Mouse (Mus musculus) lung, embryonic 15.5 days (tissue): ENCODE results near the gene Skida1. TPM values are rescaled to one million over a fixed set of nuclear protein-coding genes. Genes with fewer than 3 reads are reported as not detected.
A peak's percentile ranks its signal among the peaks of the same experiment; 100 is the strongest.

ENCODE experiments used
- ATAC-seq: fragments of 200-750 bp; cut with Nextera tagmentation; 2 replicates; pipeline ENCODE4 v1.8.0; 2017; ENCODE audit warnings: moderate number of reproducible peaks, borderline replicate concordance; ENCODE audit not compliant: low FRiP score, low TSS enrichment; ENCODE audit errors: extremely low read depth
- H3K27ac ChIP-seq: fragments of 300-500 bp; sonication (generic); 2 replicates; pipeline ENCODE4 v1.5.1; 2015; ENCODE audit warnings: moderate library complexity, mild to moderate bottlenecking, inconsistent platforms
- H3K27me3 ChIP-seq: fragments of 300-500 bp; sonication (generic); 2 replicates; pipeline ENCODE4 v1.6.1; 2015; ENCODE audit warnings: inconsistent platforms
- H3K36me3 ChIP-seq: fragments of 300-500 bp; sonication (generic); 2 replicates; pipeline ENCODE4 v1.6.1; 2015; ENCODE audit warnings: inconsistent platforms
- H3K4me1 ChIP-seq: fragments of 300-500 bp; sonication (generic); 2 replicates; pipeline ENCODE4 v1.6.1; 2015; ENCODE audit warnings: inconsistent platforms
- H3K4me2 ChIP-seq: fragments of 300-500 bp; sonication (generic); 2 replicates; pipeline ENCODE4 v1.6.1; 2015; ENCODE audit warnings: inconsistent platforms, mild to moderate bottlenecking, moderate library complexity
- H3K4me3 ChIP-seq: fragments of 300-500 bp; sonication (generic); 2 replicates; pipeline ENCODE4 v1.5.1; 2015; ENCODE audit warnings: mild to moderate bottlenecking, inconsistent platforms
- H3K9ac ChIP-seq: fragments of 300-500 bp; sonication (generic); 2 replicates; pipeline ENCODE4 v1.6.1; 2015; ENCODE audit warnings: inconsistent platforms
- H3K9me3 ChIP-seq: fragments of 300-500 bp; sonication (generic); 2 replicates; pipeline ENCODE4 v1.6.1; 2016; ENCODE audit warnings: inconsistent platforms
- WGBS: fragments of 180-500 bp; shearing (Covaris S2); methylation state at CpG from one replicate; pipeline ENCODE4 v1.1.7; 2015; 5-methylcytosine and 5-hydroxymethylcytosine counted together
- polyA plus RNA-seq: library from polyadenylated mRNA; unstranded; fragments of >200 nt; fragmentation: Nextera tagmentation; extraction: Ambion mirVana; gene quantifications from 2 replicates; pipeline ENCODE4 v1.2.1, GENCODE M21; 2015

The Skida1 gene
- polyA plus RNA-seq, 1 experiment from 2014 or later = 7.2 TPM

- under 1% methylated on average over 53 of the region's 58 CpGs for WGBS
- peaks cover 9% of the 10 kb centered on the region for H3K4me1 ChIP-seq
- H3K36me3 ChIP-seq = peaks cover 7% of the 10 kb centered on the region
- peak overlapping the region; percentile 99 for H3K27ac ChIP-seq
- H3K27me3 ChIP-seq = no peaks in the 10 kb centered on the region
- peak overlapping the region; percentile 69 for H3K4me3 ChIP-seq
- H3K9me3 ChIP-seq = no peaks in the 10 kb centered on the region
- ATAC-seq = peak; percentile 96
- H3K4me2 ChIP-seq = peak overlapping the region; percentile 77
- H3K9ac ChIP-seq = peak overlapping the region; percentile 92
Observed at GRCm38 (mm10) chr2:18064356-18064858, 15.6 kb upstream of the Skida1 start.

GRCm38 (mm10) chr2:18063763-18064251 is 15.0 kb upstream of the Skida1 start:
- Histone ChIP-seq H3K36me3 (peaks cover 7% of the 10 kb centered on the region), H3K27me3 (no peaks in the 10 kb centered on the region), H3K4me3 (peak overlapping the region; percentile 69), H3K4me2 (peak overlapping the region; percentile 63), H3K4me1 (peaks cover 15% of the 10 kb centered on the region), H3K9me3 (no peaks in the 10 kb centered on the region), H3K27ac (peak overlapping the region; percentile 99), H3K9ac (peak overlapping the region; percentile 92)
- WGBS = under 1% methylated on average over 18 of the region's 18 CpGs
- ATAC-seq = peak; percentile 21

- H3K4me1 ChIP-seq = peaks cover 14% of the 10 kb centered on the region; the same call in 1 of the 2 replicates
- no peak overlapping the region for H3K27ac ChIP-seq
- no peak overlapping the region for H3K9ac ChIP-seq
- H3K9me3 ChIP-seq = no peaks in the 10 kb centered on the region
- H3K36me3 ChIP-seq = no peaks in the 10 kb centered on the region
- H3K4me2 ChIP-seq = no peak overlapping the region
- no peak overlapping the region for H3K4me3 ChIP-seq
- no peak for ATAC-seq
- 90% methylated on average over 1 of the region's 1 CpGs for WGBS
- H3K27me3 ChIP-seq = no peaks in the 10 kb centered on the region
Observed at GRCm38 (mm10) chr2:18060396-18060795, 11.5 kb upstream of the Skida1 start.

GRCm38 (mm10) chr2:18059891-18060290 is 11.0 kb upstream of the Skida1 start:
- WGBS = 93% methylated on average over 1 of the region's 1 CpGs
- Histone ChIP-seq H3K27me3 (no peaks in the 10 kb centered on the region), H3K27ac (no peak overlapping the region), H3K9ac (no peak overlapping the region), H3K36me3 (no peaks in the 10 kb centered on the region), H3K4me3 (no peak overlapping the region), H3K9me3 (no peaks in the 10 kb centered on the region), H3K4me2 (no peak overlapping the region), H3K4me1 (peaks cover 17% of the 10 kb centered on the region)
- no peak for ATAC-seq

GRCm38 (mm10) chr2:18059063-18059462 is 10.2 kb upstream of the Skida1 start:
- Histone ChIP-seq H3K4me2 (no peak overlapping the region), H3K27ac (no peak overlapping the region), H3K4me3 (no peak overlapping the region), H3K4me1 (peaks cover 19% of the 10 kb centered on the region), H3K36me3 (no peaks in the 10 kb centered on the region), H3K9ac (no peak overlapping the region), H3K27me3 (no peaks in the 10 kb centered on the region), H3K9me3 (no peaks in the 10 kb centered on the region)
- 36% methylated on average over 2 of the region's 2 CpGs for WGBS
- no peak for ATAC-seq

- Histone ChIP-seq H3K9ac (peak overlapping the region; percentile 91), H3K4me3 (peak overlapping the region; percentile 63), H3K4me2 (peak overlapping the region; percentile 93), H3K4me1 (peaks cover 27% of the 10 kb centered on the region), H3K27ac (peak overlapping the region; percentile 99), H3K36me3 (no peaks in the 10 kb centered on the region), H3K9me3 (no peaks in the 10 kb centered on the region), H3K27me3 (no peaks in the 10 kb centered on the region)
- no peak for ATAC-seq
- 21% methylated on average over 9 of the region's 9 CpGs for WGBS
Observed at GRCm38 (mm10) chr2:18058146-18058708, 9.4 kb upstream of the Skida1 start.

- no peaks in the 10 kb centered on the region for H3K27me3 ChIP-seq
- peaks cover 27% of the 10 kb centered on the region for H3K4me1 ChIP-seq
- H3K27ac ChIP-seq = peak overlapping the region; percentile 99
- WGBS = under 1% methylated on average over 48 of the region's 48 CpGs
- H3K4me2 ChIP-seq = peak overlapping the region; percentile 93
- H3K4me3 ChIP-seq = peak overlapping the region; percentile 63
- peak overlapping the region; percentile 91 for H3K9ac ChIP-seq
- H3K36me3 ChIP-seq = no peaks in the 10 kb centered on the region
- H3K9me3 ChIP-seq = no peaks in the 10 kb centered on the region
- ATAC-seq = no peak
Observed at GRCm38 (mm10) chr2:18057336-18058145, 8.7 kb upstream of the Skida1 start.

- Histone ChIP-seq H3K36me3 (no peaks in the 10 kb centered on the region), H3K27ac (peak overlapping the region; percentile 99), H3K27me3 (no peaks in the 10 kb centered on the region), H3K4me3 (peak overlapping the region; percentile 63), H3K9ac (peak overlapping the region; percentile 91), H3K9me3 (no peaks in the 10 kb centered on the region), H3K4me2 (peak overlapping the region; percentile 93), H3K4me1 (peaks cover 27% of the 10 kb centered on the region)
- under 1% methylated on average over 35 of the region's 50 CpGs for WGBS
- ATAC-seq = peak; percentile 99
Observed at GRCm38 (mm10) chr2:18056786-18057255, 8.0 kb upstream of the Skida1 start.

- Histone ChIP-seq H3K9me3 (no peaks in the 10 kb centered on the region), H3K27me3 (no peaks in the 10 kb centered on the region), H3K9ac (peak overlapping the region; percentile 91), H3K4me3 (peak overlapping the region; percentile 63), H3K4me1 (peaks cover 27% of the 10 kb centered on the region), H3K27ac (peak overlapping the region; percentile 99), H3K4me2 (peak overlapping the region; percentile 93), H3K36me3 (no peaks in the 10 kb centered on the region)
- peak; percentile 92 for ATAC-seq
- WGBS = under 1% methylated on average over 53 of the region's 66 CpGs
Observed at GRCm38 (mm10) chr2:18055929-18056785, 7.3 kb upstream of the Skida1 start.

GRCm38 (mm10) chr2:18055016-18055928 is 6.4 kb upstream of the Skida1 start, which contains the start of gene Mllt10:
Gene Mllt10, plus strand, starts transcription at chr2:18055237.
- H3K27ac ChIP-seq = peak within 1 kb of the TSS; percentile 99
- 4% methylated on average over 20 of the region's 20 CpGs for WGBS

More at GRCm38 (mm10) chr2:18055016-18055928, 6.4 kb upstream of the Skida1 start, which contains the start of gene Mllt10:
- H3K4me2 ChIP-seq = peak within 1 kb of the TSS; percentile 93
- no peaks in the 10 kb centered on the region for H3K27me3 ChIP-seq
- no peak for ATAC-seq
- H3K9ac ChIP-seq = peak within 1 kb of the TSS; percentile 72
- no peaks in the 10 kb centered on the region for H3K36me3 ChIP-seq
- no peaks in the 10 kb centered on the region for H3K9me3 ChIP-seq
- H3K4me1 ChIP-seq = peaks cover 29% of the 10 kb centered on the region
- H3K4me3 ChIP-seq = peak within 1 kb of the TSS; percentile 63
